Mouse (Mus musculus) adrenal gland, adult 8-10 months (tissue): ENCODE results near the gene Dusp16. TPM values are rescaled to one million over a fixed set of nuclear protein-coding genes. Genes with fewer than 3 reads are reported as not detected.
"Not testable (repeated sequence)": the region's sequence is repeated elsewhere in the genome, so short reads cannot be mapped to it uniquely, and the experiment has no call there.

Source experiments
- DNase-seq: peaks from one replicate; pipeline ENCODE4 v3.0.0; 2022
- total RNA-seq, 4 experiments: library from RNA; stranded (reverse); gene quantifications; 2 replicates each; pipeline ENCODE4 v1.2.4; 2022

The Dusp16 gene
- total RNA-seq, 4 experiments from 2014 or later, result 24.6 to 41.3 (median 32.6) TPM

- DNase-seq, result peak; percentile 26
Observed at GRCm38 (mm10) chr6:134696146-134696545, 96.3 kb downstream of the Dusp16 start.

GRCm38 (mm10) chr6:134695625-134696024 lies 96.8 kb downstream of the Dusp16 start:
- no peak for DNase-seq

- no peak for DNase-seq
Observed at GRCm38 (mm10) chr6:134694988-134695387, 97.4 kb downstream of the Dusp16 start.

GRCm38 (mm10) chr6:134694498-134694897 lies 97.9 kb downstream of the Dusp16 start:
- no peak for DNase-seq

GRCm38 (mm10) chr6:134685515-134685914 lies 106.9 kb downstream of the Dusp16 start:
- DNase-seq, result no peak

- no peak for DNase-seq
Observed at GRCm38 (mm10) chr6:134685040-134685439, 107.4 kb downstream of the Dusp16 start.

GRCm38 (mm10) chr6:134684354-134684915 lies 108.0 kb downstream of the Dusp16 start:
- DNase-seq, result no peak

- DNase-seq, result not testable (repeated sequence)
Observed at GRCm38 (mm10) chr6:134679330-134679729, 113.1 kb downstream of the Dusp16 start.

- no peak for DNase-seq
Observed at GRCm38 (mm10) chr6:134678037-134678436, 114.4 kb downstream of the Dusp16 start.

GRCm38 (mm10) chr6:134677504-134677903 lies 114.9 kb downstream of the Dusp16 start:
- DNase-seq, result no peak

GRCm38 (mm10) chr6:134673712-134674111 lies 118.7 kb downstream of the Dusp16 start:
- not testable (repeated sequence) for DNase-seq

GRCm38 (mm10) chr6:134670881-134671411 lies 121.5 kb downstream of the Dusp16 start:
- DNase-seq, result no peak

GRCm38 (mm10) chr6:134669179-134669865 lies 123.1 kb downstream of the Dusp16 start:
- no peak for DNase-seq

- DNase-seq, result no peak
Observed at GRCm38 (mm10) chr6:134668519-134668918, 123.9 kb downstream of the Dusp16 start.

- no peak for DNase-seq
Observed at GRCm38 (mm10) chr6:134665817-134666216, 126.6 kb downstream of the Dusp16 start.

Other genes starting within 250 kb of the Dusp16 start
- 10 to 100 TPM; 74.7 to 92.6 (median 89.5) TPM for gene Lrp6, start 225.7 kb downstream of the Dusp16 start, total RNA-seq
- gene Mansc1, start 160.1 kb downstream of the Dusp16 start, total RNA-seq, result 10 to 100 TPM in 1 of 4 experiments, 1 to 10 TPM in 3; 5.4 to 10.2 (median 7.8) TPM
- 10 to 100 TPM; 18.4 to 25.8 (median 23.1) TPM for gene Borcs5, start 153.1 kb downstream of the Dusp16 start, total RNA-seq
- gene Crebl2, start 37.5 kb upstream of the Dusp16 start, total RNA-seq, result 10 to 100 TPM; 47.1 to 63.4 (median 58.0) TPM
- gene Gpr19, start 106.0 kb upstream of the Dusp16 start, total RNA-seq, result 1 to 10 TPM; 7.1 to 9.8 (median 7.9) TPM
- gene Cdkn1b, start 127.8 kb upstream of the Dusp16 start, total RNA-seq, result 10 to 100 TPM; 32.9 to 44.0 (median 37.1) TPM
- 1 to 10 TPM; 1.8 to 8.8 (median 2.2) TPM for gene Apold1, start 189.1 kb upstream of the Dusp16 start, total RNA-seq
- gene Ddx47, start 219.0 kb upstream of the Dusp16 start, total RNA-seq, result 10 to 100 TPM; 68.5 to 72.8 (median 72.4) TPM